Mouse (Mus musculus) MEL (cell line): Measurements from ENCODE around the gene Camta1. TPM values are rescaled to one million over a fixed set of nuclear protein-coding genes. Genes with fewer than 3 reads are reported as not detected.

Experiments used
- DNase-seq: peaks from one replicate; pipeline ENCODE4 v3.0.0; 2011; ENCODE audit warnings: low read depth, low spot score
- H3K27ac ChIP-seq: 2 replicates; pipeline ENCODE4 v1.5.1; 2012; ENCODE audit warnings: low read depth, mild to moderate bottlenecking, control low read depth, low read length, moderate library complexity; ENCODE audit not compliant: control insufficient read depth
- H3K27me3 ChIP-seq, 2 experiments: fragments of 150-350 bp in 1 of 2; sonication (generic) in 1 of 2; 2 replicates each; pipeline ENCODE4 v1.6.1; 2012; ENCODE audit warnings: low read length in 2 of 2, mild to moderate bottlenecking in 2 of 2, improper control_type of control experiment in 1 of 2, moderate library complexity in 1 of 2; ENCODE audit not compliant: insufficient read depth in 2 of 2, control insufficient read depth in 1 of 2
- H3K36me3 ChIP-seq, 2 experiments: 2 replicates each; pipeline ENCODE4 v1.6.1; 2012 to 2014; ENCODE audit warnings: low read length in 2 of 2, improper control_type of control experiment in 1 of 2, inconsistent platforms in 1 of 2, mild to moderate bottlenecking in 1 of 2; ENCODE audit not compliant: insufficient read depth in 2 of 2, control insufficient read depth in 1 of 2
- H3K4me1 ChIP-seq, 2 experiments: fragments of 150-350 bp in 1 of 2; sonication (generic) in 1 of 2; 2 replicates each; pipeline ENCODE4 v1.6.1; 2012; ENCODE audit warnings: low read length in 2 of 2, improper control_type of control experiment in 1 of 2, mild to moderate bottlenecking in 1 of 2; ENCODE audit not compliant: insufficient read depth in 2 of 2, control insufficient read depth in 1 of 2
- H3K4me3 ChIP-seq, 2 experiments: fragments of 150-350 bp in 1 of 2; sonication (generic) in 1 of 2; 2 replicates each; pipeline ENCODE4 v1.5.1; 2012; ENCODE audit warnings: low read depth in 2 of 2, low read length in 2 of 2, mild to moderate bottlenecking in 2 of 2, moderate library complexity in 2 of 2, control low read depth in 1 of 2, improper control_type of control experiment in 1 of 2; ENCODE audit not compliant: control insufficient read depth in 1 of 2, insufficient read depth in 1 of 2
- H3K79me2 ChIP-seq: 2 replicates; pipeline ENCODE4 v1.6.1; 2012; ENCODE audit warnings: mild to moderate bottlenecking, low read length, moderate library complexity; ENCODE audit not compliant: control insufficient read depth, poor library complexity, insufficient read depth
- H3K9ac ChIP-seq: 2 replicates; pipeline ENCODE4 v1.6.1; 2012; ENCODE audit warnings: low read depth, mild to moderate bottlenecking, control low read depth, low read length, moderate library complexity; ENCODE audit not compliant: control insufficient read depth, poor library complexity, severe bottlenecking
- H3K9me3 ChIP-seq: fragments of 150-350 bp; sonication (generic); replicated peaks from 2 replicates; pipeline ENCODE4 v1.6.1; 2012; ENCODE audit warnings: mild to moderate bottlenecking, low read length, improper control_type of control experiment, moderate library complexity; ENCODE audit not compliant: insufficient read depth
- CHD1 ChIP-seq: IDR thresholded peaks from 2 replicates; pipeline ENCODE4 v1.6.1; 2012; ENCODE audit warnings: low read depth, mild to moderate bottlenecking, inconsistent platforms, low read length, improper control_type of control experiment
- CHD2 ChIP-seq: IDR thresholded peaks from 2 replicates; pipeline ENCODE4 v1.6.1; 2011; ENCODE audit warnings: low read length, improper control_type of control experiment
- CTCF ChIP-seq, 3 experiments: IDR thresholded peaks in 2 of 3; conservative IDR thresholded peaks in 1 of 3; 2 replicates each; pipeline ENCODE4 v1.5.1; 2011 to 2012; ENCODE audit warnings: low read length in 3 of 3, low read depth in 2 of 3, mild to moderate bottlenecking in 2 of 3, improper control_type of control experiment in 1 of 3, inconsistent platforms in 1 of 3, mixed read lengths in 1 of 3, moderate library complexity in 1 of 3; ENCODE audit not compliant: control insufficient read depth in 1 of 3, insufficient read depth in 1 of 3, poor library complexity in 1 of 3, severe bottlenecking in 1 of 3
- E2F4 ChIP-seq: IDR thresholded peaks from 2 replicates; pipeline ENCODE4 v1.6.1; 2011; ENCODE audit warnings: low read depth, low read length, improper control_type of control experiment, borderline replicate concordance
- ELF1 ChIP-seq: IDR thresholded peaks from 2 replicates; pipeline ENCODE4 v1.6.1; 2014; ENCODE audit warnings: low read depth, mild to moderate bottlenecking, inconsistent platforms, low read length, improper control_type of control experiment, moderate library complexity
- HCFC1 ChIP-seq: IDR thresholded peaks from 2 replicates; pipeline ENCODE4 v1.6.1; 2012; ENCODE audit warnings: low read depth, mild to moderate bottlenecking, inconsistent platforms, low read length, improper control_type of control experiment, moderate library complexity
- KAT2A ChIP-seq: conservative IDR thresholded peaks from 2 replicates; pipeline ENCODE4 v1.6.1; 2012; ENCODE audit warnings: low read depth, low read length, improper control_type of control experiment, inconsistent platforms
- MEF2A ChIP-seq: IDR thresholded peaks from 2 replicates; pipeline ENCODE4 v1.6.1; 2014; ENCODE audit warnings: low read depth, mild to moderate bottlenecking, inconsistent platforms, low read length, improper control_type of control experiment; ENCODE audit not compliant: poor library complexity, insufficient replicate concordance, severe bottlenecking; ENCODE audit errors: extremely low read depth
- MXI1 ChIP-seq: IDR thresholded peaks from 2 replicates; pipeline ENCODE4 v1.6.1; 2011; ENCODE audit warnings: mild to moderate bottlenecking, low read depth, low read length, improper control_type of control experiment
- MYC ChIP-seq: IDR thresholded peaks from 2 replicates; pipeline ENCODE4 v1.6.1; 2011; ENCODE audit warnings: low read depth, mild to moderate bottlenecking, low read length, improper control_type of control experiment, moderate library complexity
- NELFE ChIP-seq: IDR thresholded peaks from 2 replicates; pipeline ENCODE4 v1.6.1; 2011; ENCODE audit warnings: low read depth, low read length, improper control_type of control experiment
- NRF1 ChIP-seq: IDR thresholded peaks from 2 replicates; pipeline ENCODE4 v1.6.1; 2014; ENCODE audit warnings: low read depth, mild to moderate bottlenecking, inconsistent platforms, low read length, improper control_type of control experiment, moderate library complexity; ENCODE audit not compliant: poor library complexity, insufficient read depth, severe bottlenecking
- POLR2AphosphoS5 ChIP-seq: IDR thresholded peaks from 2 replicates; pipeline ENCODE4 v1.6.1; 2012; ENCODE audit warnings: low read depth, borderline replicate concordance, mild to moderate bottlenecking, inconsistent platforms, low read length, moderate library complexity, mixed read lengths
- RCOR1 ChIP-seq: IDR thresholded peaks from 2 replicates; pipeline ENCODE4 v1.6.1; 2012; ENCODE audit warnings: low read depth, mild to moderate bottlenecking, inconsistent platforms, low read length, improper control_type of control experiment
- TAL1 ChIP-seq: IDR thresholded peaks from 2 replicates; pipeline ENCODE4 v1.6.1; 2012; ENCODE audit warnings: mild to moderate bottlenecking, inconsistent platforms, low read length, moderate library complexity, mixed read lengths
- UBTF ChIP-seq: IDR thresholded peaks from 2 replicates; pipeline ENCODE4 v1.6.1; 2012; ENCODE audit warnings: low read depth, mild to moderate bottlenecking, inconsistent platforms, low read length, improper control_type of control experiment, moderate library complexity, borderline replicate concordance; ENCODE audit not compliant: insufficient read depth
- USF2 ChIP-seq, 2 experiments: IDR thresholded peaks; 2 replicates each; pipeline ENCODE4 v1.6.1; 2011 to 2012; ENCODE audit warnings: improper control_type of control experiment in 2 of 2, low read length in 2 of 2, borderline replicate concordance in 1 of 2, inconsistent platforms in 1 of 2, low read depth in 1 of 2, mild to moderate bottlenecking in 1 of 2; ENCODE audit not compliant: insufficient read depth in 1 of 2
- ZKSCAN1 ChIP-seq: IDR thresholded peaks from 2 replicates; pipeline ENCODE4 v1.6.1; 2012; ENCODE audit warnings: low read depth, mild to moderate bottlenecking, inconsistent platforms, low read length, improper control_type of control experiment, moderate library complexity
- ZMIZ1 ChIP-seq: IDR thresholded peaks from 2 replicates; pipeline ENCODE4 v1.6.1; 2012; ENCODE audit warnings: low read depth, mild to moderate bottlenecking, inconsistent platforms, low read length, improper control_type of control experiment, moderate library complexity
- ZNF384 ChIP-seq: IDR thresholded peaks from 2 replicates; pipeline ENCODE4 v1.6.1; 2012; ENCODE audit warnings: low read depth, mild to moderate bottlenecking, inconsistent platforms, low read length, improper control_type of control experiment
- polyA plus RNA-seq, 2 experiments: library from polyadenylated mRNA; stranded (reverse) in 1 of 2; unstranded in 1 of 2; fragments of >175 nt in 1 of 2; fragments of >200 nt in 1 of 2; gene quantifications; 2 replicates each; pipeline versions ENCODE4 v1.2.1 to v1.2.4; 2012; ENCODE audit warnings: low replicate concordance in 2 of 2, low read depth in 1 of 2; ENCODE audit not compliant: insufficient read length in 2 of 2, insufficient read depth in 1 of 2, missing spikeins in 1 of 2
- total RNA-seq: library from RNA; depleted of rRNA; stranded (reverse); fragments of 300-350 nt; gene quantifications from 2 replicates; pipeline ENCODE4 v1.2.3, GENCODE M21; 2012

Gene Camta1
- total and polyA plus RNA-seq, 3 experiments: 28.2 to 87.5 TPM; not detected in 1

DNA sequence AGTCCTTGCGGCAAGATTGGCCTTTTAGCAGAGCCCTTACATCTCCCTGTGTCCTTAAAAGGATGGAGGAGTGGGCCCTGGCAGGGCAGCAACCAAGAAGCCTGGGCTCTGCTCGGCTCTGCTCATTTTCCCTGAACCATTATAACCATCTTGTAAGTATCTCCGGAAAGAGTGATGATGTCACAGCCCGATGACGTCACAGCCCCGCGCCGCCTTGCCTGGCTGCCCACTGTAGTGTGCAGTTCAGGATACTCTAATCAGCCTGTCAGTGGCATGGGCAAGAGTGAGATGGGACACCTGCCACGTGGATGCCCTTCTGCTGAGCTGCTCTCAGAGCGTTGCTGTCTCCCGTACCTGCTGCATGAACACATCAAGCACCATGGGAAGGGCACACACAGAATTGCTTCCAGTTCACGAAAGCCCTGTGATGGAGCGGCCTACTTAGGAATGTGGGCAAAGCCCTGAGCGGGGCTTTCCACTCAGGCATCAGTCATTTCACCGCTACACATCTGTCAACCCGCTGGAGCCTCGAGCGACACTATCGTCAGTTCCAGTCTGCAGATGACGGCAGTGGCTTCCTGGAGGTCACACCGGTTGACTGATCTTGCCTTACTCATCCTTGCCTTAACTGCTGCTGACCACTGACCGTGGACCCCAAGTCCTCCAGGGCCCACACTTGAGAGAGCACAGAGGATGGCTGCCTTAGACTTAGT is 459.8 kb downstream of the Camta1 start:
- Histone ChIP-seq H3K79me2 (no peaks in the 10 kb centered on the region), H3K9ac (no peak overlapping the region), H3K4me1 (no peaks in the 10 kb centered on the region), H3K27me3 (no peaks in the 10 kb centered on the region; a peak in 1 of 4 replicates), H3K36me3 (no peaks in the 10 kb centered on the region), H3K27ac (no peak overlapping the region), H3K4me3 (no peak overlapping the region), H3K9me3 (no peaks in the 10 kb centered on the region)
- TF ChIP-seq MXI1: no peak
- TF ChIP-seq MYC: no peak
- TF ChIP-seq KAT2A: no peak
- TF ChIP-seq E2F4: no peak
- no peak for TF ChIP-seq CTCF (IDR thresholded peaks at IDR 0.05 in 2 of 3, conservative IDR thresholded peaks at IDR 0.05 in 1 of 3; ENCODE audit: control insufficient read depth in 1 of 3, insufficient read depth in 1 of 3, low read depth in 2 of 3, low read length in 3 of 3, poor library complexity in 1 of 3, severe bottlenecking in 1 of 3)
- TF ChIP-seq TAL1: no peak
- TF ChIP-seq USF2 (IDR thresholded peaks at IDR 0.05; ENCODE audit: borderline replicate concordance in 1 of 2, insufficient read depth in 1 of 2, low read depth in 1 of 2, low read length in 2 of 2): no peak
- no peak for DNase-seq

- H3K9me3 ChIP-seq: no peaks in the 10 kb centered on the region
- DNase-seq: no peak
- no peak overlapping the region for H3K4me3 ChIP-seq
- no peaks in the 10 kb centered on the region for H3K36me3 ChIP-seq
- H3K4me1 ChIP-seq: no peaks in the 10 kb centered on the region
- no peak overlapping the region for H3K9ac ChIP-seq
- TF ChIP-seq USF2 (IDR thresholded peaks at IDR 0.05; ENCODE audit: borderline replicate concordance in 1 of 2, insufficient read depth in 1 of 2, low read depth in 1 of 2, low read length in 2 of 2): no peak
- no peak for TF ChIP-seq MXI1
- no peak for TF ChIP-seq CHD1
- no peak for TF ChIP-seq NELFE
- no peak for TF ChIP-seq NRF1
- no peak for TF ChIP-seq CHD2
- no peak for TF ChIP-seq ZNF384
- no peak for TF ChIP-seq ZMIZ1
- no peak for TF ChIP-seq CTCF (IDR thresholded peaks at IDR 0.05 in 2 of 3, conservative IDR thresholded peaks at IDR 0.05 in 1 of 3; ENCODE audit: control insufficient read depth in 1 of 3, insufficient read depth in 1 of 3, low read depth in 2 of 3, low read length in 3 of 3, poor library complexity in 1 of 3, severe bottlenecking in 1 of 3)
- TF ChIP-seq HCFC1: no peak
- TF ChIP-seq ZKSCAN1: no peak
- no peak for TF ChIP-seq MEF2A
- no peak for TF ChIP-seq KAT2A
- TF ChIP-seq RCOR1: no peak
- TF ChIP-seq MYC: no peak
- no peak for TF ChIP-seq E2F4
- no peak for TF ChIP-seq POLR2AphosphoS5
- TF ChIP-seq UBTF: no peak
- no peak for TF ChIP-seq ELF1
- H3K27ac ChIP-seq: no peak overlapping the region
- no peaks in the 10 kb centered on the region for H3K79me2 ChIP-seq
- no peaks in the 10 kb centered on the region for H3K27me3 ChIP-seq
Measured at GRCm38 (mm10) chr4:151396536-151396935, 465.1 kb downstream of the Camta1 start.
